Mouse (Mus musculus): Measurements from ENCODE around the gene Cdh18.

The Cdh18 gene

DNA sequence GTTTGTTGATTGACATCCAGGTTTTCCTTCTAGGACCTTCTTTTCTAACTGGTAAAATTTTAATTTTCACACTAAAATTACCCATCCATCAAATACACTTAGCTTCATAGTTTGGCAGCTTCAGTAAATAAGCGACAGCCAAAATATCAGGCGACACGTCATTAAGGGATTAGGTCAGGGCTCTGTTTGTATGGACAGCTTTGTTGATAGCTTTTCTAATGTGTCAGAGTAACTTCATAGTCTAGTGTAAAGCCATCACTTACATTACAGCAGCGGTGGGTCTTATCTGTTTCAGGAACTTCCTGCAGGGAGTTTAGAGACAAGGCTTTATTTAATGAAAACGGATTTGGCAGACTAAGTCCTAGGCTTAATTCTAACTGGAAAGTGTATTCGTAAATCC, 904.5 kb downstream of the Cdh18 start:
- DNase-seq (ENCODE audit: low read depth, low spot score) = no peak

GRCm38 (mm10) chr15:23455344-23455743, 906.5 kb downstream of the Cdh18 start:
- no peak for DNase-seq (ENCODE audit: low read depth, low spot score)

GRCm38 (mm10) chr15:23457401-23457800, 908.6 kb downstream of the Cdh18 start:
- no peak for DNase-seq (ENCODE audit: low read depth, low spot score)

GRCm38 (mm10) chr15:23470527-23471475, 922.0 kb downstream of the Cdh18 start:
- DNase-seq (ENCODE audit: low read depth, low spot score) = peak; percentile 28

- peak; percentile 59 for DNase-seq (ENCODE audit: low read depth, low spot score)
Observed at GRCm38 (mm10) chr15:23486306-23486705, 937.5 kb downstream of the Cdh18 start.

GRCm38 (mm10) chr15:23506480-23506879, 957.7 kb downstream of the Cdh18 start:
- no peak for DNase-seq (ENCODE audit: low read depth, low spot score)

GRCm38 (mm10) chr15:23509694-23510093, 960.9 kb downstream of the Cdh18 start:
- no peak for DNase-seq (ENCODE audit: low read depth, low spot score)

DNA sequence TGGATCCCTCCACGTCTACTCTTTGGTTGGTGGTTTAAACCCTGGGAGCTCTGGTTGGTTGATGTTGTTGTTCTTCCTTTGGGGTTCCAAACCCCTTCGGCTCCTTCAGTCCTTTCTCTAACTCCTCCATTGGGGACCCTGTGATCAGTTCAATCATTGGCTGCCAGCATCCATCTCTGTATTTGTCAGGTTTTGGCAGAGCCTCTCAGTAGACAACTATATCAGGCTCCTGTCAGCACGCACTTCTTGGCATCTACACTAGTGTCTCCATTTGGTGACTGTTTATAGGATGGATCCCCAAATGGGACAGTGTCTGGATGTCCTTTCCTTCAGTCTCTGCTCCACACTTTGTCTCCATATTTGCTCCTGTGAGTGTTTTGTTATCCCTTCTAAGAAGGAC, 967.0 kb downstream of the Cdh18 start:
- no peak for DNase-seq (ENCODE audit: low read depth, low spot score)

DNA sequence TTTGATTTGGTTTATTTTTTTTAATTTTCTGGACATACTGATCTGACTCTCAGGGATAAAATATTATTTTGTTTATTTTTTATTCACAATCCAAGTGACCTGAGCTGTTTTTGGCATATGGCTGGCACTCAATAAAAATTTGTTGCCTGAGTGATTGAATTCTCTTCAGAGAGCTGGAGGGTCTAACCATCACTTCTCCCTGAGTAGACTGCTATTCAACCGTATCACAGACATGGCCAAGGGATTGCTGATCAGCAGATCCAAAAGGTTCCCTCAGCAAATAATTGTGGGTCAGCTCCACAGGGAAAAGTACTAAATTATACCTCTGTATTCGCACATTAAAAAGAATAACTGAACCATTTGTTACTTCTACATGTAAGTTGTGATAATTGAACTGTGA, 969.3 kb downstream of the Cdh18 start:
- no peak for DNase-seq (ENCODE audit: low read depth, low spot score)
